Mouse (Mus musculus) gastrocnemius, postnatal 10 days (tissue): ENCODE measurements around the gene Slc25a22. TPM values are rescaled to one million over a fixed set of nuclear protein-coding genes. Genes with fewer than 3 reads are reported as not detected.

Experiments used
- DNase-seq: peaks from one replicate; pipeline ENCODE4 v3.0.0; 2021; ENCODE audit warnings: mixed read lengths
- total RNA-seq, 2 experiments: library from RNA; stranded (reverse); gene quantifications; 2 replicates each; pipeline ENCODE4 v1.2.3; 2021

Gene Slc25a22
- total RNA-seq, 2 experiments from 2014 or later = 14.5 to 25.7 TPM

DNA sequence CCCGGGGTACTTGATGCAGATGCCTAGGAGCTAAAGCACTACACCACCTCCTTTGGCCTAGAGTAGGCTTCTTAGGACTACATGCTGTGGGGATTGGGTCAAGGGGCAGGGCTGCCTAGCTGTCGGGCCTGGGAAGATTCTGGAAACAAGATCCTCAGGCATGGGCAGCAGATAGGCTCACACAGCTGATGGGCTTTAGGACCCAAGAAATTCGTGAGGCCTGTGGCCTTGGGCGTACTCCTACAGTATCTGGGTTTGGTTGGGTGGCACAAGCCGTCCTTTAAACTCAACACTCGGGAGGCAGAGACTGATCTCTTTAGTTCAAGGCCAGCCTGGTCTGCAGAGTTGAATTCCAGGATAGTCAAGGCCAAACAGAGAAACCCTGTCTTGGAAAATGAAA, 34.5 kb upstream of the Slc25a22 start:
- no peak for DNase-seq

DNA sequence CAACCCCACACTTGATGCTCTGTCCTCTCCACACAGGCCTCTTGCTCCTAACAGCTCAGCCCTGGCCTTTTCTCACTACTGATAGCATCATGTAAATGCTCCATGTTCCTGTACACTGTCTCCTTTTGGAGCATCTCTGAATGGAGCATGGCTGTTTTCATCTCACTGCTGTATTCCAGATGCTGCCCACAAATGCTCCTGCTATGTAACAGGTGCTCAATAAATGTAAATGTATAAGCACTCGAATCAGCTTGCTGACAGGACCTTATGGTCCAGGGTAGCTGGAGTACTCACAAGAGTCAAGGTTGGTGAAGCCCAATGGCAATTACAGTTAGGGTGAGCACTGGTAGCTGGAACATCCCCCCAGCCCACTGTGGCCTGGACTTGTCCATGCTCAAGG, 33.5 kb upstream of the Slc25a22 start:
- peak; percentile 2 for DNase-seq

DNA sequence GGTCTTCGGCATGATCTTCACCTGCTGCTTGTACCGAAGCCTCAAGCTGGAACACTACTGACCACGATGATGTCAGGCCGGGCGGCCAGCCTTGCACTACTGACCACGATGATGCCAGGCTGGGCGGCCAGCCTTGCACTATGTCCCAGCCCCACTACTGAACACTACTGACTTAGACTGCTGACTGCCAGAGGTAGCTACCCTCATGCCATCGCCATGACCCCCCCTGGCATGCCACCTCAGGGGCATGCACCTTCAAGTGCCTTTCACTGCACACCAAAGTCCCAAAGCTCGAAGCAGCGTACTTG, 32.9 kb upstream of the Slc25a22 start:
- DNase-seq = peak; percentile 5

DNA sequence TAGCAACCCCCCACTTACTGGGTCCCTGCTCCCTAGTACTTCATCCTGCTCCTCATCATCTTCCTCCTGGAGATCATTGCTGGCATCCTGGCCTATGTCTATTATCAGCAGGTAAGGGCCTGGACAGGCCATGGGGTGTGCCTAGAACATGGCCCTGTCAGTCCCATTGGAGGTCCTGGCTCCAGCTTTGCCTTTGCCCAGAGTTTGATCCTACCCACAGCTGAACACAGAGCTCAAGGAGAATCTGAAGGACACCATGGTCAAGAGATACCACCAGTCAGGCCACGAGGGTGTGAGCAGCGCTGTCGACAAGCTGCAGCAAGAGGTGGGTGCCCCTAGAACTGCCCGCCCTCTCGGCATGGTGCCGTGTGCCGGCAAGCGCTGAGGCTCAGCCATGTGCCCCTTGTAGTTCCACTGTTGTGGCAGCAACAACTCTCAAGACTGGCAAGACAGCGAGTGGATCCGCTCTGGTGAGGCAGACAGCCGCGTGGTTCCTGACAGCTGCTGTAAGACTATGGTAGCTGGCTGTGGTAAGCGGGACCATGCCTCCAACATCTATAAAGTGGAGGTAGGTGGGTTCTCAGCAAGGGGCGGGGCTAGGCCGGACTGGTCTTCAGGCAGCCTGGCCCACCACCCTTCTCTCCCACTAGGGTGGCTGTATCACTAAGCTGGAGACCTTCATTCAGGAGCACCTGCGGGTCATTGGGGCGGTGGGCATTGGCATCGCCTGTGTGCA, 32.4 kb upstream of the Slc25a22 start:
- no peak for DNase-seq

DNA sequence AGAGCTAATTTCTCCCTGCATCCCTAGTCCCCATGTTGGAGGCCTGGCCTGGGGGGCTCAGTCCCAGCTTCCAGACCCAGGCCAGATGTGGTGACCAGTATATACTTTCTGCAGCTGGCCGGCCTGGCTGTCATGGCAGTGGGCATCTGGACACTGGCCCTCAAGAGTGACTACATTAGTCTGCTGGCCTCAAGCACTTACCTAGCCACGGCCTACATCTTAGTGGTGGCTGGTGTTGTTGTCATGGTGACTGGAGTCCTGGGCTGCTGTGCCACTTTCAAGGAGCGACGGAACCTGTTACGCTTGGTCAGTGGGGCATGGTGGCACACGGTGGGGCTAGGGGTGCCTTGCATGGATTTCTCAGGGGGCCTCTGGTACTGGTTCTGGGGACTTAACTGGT, 31.7 kb upstream of the Slc25a22 start:
- no peak for DNase-seq

DNA sequence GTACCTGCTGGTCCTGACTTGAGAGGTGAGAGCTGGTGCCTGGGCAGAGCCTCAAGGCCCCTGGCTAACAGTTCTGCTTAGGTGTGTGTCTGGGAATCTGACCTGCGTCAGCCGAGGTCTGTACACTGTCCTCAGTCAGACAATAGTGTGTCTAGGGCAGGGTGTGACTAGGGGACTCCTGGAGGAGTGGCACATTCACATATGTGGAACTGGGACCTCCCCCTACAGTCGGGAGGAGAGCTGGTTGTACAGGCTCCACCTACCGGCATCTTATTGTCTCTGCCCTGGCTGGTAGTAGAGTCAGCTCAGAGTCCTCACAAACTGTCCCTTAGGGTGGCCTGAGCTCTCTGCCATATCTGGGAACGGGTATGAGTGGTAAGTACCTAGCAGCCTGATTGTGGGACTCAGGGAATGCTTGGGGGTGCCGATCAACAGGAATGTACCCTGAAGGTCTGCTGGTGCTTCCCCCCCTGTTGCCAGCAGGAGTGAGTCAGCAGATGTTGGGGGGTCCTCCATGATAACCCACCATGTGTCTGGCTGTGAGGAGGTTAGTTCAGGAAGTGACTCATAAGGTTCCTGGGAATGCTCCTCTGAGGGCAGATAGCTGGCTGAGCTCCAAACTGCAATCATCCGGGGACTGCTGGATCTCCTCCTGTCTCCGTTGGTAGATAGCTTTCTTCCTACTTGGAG, 31.0 kb upstream of the Slc25a22 start:
- DNase-seq = peak; percentile 56

DNA sequence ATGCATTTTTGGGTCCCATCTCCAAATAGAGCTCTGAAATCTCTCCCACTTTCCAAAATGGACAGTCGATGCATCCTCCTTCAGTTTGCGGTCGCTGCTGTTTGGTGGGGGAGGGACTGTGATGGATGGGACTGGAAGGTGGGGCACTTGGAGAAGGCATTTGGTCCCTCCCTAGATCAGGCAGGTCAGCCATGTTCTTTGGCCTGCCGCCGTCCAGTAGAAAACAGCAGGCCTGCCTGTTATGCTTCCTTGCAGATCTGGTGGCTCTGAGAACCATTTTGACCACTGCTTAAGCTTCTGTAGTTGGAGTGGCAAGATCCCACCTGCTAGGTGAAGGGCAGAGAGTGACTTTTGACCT, 30.5 kb upstream of the Slc25a22 start:
- DNase-seq = no peak

DNA sequence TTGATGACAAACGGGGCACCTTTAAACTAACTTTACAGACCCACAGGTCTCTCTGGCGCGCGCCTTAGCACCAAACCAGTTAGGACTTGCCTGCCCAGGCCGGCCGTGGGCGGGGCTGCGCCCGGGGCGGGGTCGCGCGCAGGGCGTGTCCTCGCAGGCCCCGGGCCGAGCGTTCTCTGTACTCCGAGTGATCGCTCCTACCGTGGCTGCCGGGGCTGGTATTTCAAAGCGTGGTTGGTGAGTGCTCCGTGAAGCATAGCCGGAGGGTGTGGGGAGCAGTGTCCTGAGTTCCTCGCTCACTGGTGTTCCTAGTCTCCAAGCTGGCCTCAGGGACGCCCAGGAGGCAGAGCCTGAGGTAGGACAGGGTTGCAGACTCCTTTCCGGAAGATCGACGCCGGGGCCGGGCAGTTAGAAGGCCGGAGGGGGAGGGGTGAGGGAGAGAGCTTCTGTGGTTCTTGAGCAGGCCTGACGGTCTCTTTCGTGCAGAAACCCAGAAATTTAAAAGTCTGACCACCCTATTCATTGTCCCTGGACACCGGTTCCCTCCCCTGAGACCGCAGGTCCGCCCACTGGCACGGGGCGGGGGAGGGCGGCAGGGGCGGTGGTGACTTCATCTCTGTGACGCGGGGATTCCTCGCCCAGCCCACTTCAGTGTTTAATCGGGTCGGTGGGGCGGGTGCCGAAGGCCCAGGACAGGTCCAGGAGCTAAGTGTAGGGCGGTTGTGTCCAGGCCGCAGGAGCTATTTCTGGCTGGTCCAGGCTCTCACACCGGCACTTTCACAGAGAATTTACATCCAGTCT, 29.7 kb upstream of the Slc25a22 start, which contains the start of gene Cd151:
Cd151 (plus strand) TSS at position 163 of the 801 bp plus-strand sequence.
- peak; percentile 88 for DNase-seq

DNA sequence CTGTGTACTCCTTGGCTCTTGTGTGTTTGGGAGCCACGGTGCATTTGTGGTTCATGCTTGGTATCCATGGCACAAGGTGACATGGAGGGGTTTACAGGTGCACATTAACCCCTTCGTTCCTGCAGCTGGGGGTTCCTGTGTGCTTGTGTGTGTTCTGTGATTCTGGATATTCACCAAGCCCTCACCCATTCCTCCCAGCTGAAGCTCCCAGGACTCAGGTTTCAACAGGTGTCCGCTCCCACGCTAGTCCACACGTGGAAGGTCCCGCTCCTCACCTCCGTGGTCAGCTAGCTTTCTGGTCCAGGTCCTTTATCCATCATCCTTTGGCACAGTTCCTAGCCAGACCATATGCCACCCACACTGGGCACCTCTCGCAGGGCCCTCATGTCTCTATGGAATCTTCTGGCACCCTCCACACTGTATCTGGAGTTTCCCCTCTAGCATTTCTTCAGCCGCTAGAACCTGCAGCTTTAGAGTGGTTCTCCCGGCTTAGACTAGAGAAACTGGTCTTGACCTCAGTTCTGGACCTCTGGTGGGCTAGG, 29.0 kb upstream of the Slc25a22 start:
- DNase-seq = no peak

DNA sequence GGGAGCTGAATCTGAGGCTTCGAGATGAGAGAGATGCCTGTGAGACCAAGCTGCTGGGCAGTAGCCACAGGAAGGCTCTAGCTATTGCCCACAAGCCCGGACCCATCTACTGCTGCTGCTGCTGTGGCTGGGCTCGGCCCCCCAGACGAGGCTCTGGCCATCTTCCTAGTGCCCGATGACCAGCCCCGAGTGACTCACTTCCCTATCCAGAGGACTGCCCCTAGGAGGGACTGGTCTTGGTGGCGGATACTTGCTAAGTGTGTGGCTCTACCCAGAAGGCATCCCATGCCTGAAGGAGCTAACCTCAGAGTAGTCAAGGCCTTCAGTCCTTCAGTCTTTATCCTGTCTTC, 28.3 kb upstream of the Slc25a22 start:
- peak; percentile 39 for DNase-seq

DNA sequence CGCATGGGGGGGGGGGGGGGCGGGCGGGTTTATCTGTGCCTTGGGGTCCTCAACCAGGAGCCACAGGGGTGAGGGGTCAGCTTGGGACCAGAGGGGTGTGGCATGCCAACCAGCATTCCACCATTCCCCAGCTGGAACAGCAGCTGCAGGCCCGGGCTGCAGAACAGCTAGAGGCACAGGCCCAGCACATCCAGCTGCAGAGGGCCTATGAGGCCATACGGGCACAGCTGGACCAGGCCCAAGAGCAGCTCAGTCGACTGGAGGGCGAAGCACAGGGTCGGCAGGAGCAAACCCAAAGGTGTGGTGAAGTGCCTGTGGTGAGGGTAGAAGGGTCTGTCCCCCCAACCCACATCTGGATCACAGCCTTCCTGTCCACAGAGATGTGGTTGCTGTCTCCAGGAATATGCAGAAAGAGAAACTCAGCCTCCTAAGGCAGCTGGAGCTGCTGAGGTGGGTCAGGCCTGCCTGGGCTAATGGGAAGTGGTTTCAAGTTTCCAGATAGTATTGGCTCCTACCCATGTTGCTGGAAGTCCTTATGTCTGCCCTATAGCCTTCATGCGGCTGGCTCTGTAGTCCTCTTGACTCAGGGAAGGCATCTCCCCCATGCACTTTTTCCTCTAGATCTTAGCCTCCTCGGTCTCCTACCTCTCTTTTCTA, 27.8 kb upstream of the Slc25a22 start:
- DNase-seq = peak; percentile 54

DNA sequence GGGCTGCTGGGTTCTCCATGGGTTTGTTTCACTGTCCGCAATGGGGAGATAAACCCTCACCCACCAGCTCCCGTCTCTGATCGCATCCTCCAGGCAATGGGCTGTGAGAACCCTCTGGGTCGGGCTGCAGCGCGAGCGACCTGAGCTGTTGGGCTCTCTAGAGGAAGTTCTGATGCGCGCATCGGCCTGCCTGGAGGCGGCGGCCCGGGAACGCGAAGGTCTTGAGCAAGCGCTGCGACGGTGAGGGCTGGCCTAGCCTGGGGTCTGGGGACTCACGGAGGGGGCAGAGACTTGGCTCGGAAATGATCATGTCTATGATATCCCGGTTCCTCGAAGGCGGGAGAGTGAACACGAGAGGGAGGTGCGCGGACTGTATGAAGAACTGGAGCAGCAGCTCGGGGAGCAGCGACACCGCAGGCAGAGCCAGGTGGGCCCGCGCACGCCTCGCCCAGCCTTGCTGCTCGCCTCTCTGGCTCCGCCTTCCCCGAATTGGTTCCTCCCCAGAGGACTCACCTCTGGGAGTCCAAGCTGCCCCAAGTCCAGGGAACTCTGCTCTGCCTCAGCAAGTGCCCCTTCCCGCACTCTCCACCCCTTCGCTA, 27.0 kb upstream of the Slc25a22 start:
- peak; percentile 27 for DNase-seq

DNA sequence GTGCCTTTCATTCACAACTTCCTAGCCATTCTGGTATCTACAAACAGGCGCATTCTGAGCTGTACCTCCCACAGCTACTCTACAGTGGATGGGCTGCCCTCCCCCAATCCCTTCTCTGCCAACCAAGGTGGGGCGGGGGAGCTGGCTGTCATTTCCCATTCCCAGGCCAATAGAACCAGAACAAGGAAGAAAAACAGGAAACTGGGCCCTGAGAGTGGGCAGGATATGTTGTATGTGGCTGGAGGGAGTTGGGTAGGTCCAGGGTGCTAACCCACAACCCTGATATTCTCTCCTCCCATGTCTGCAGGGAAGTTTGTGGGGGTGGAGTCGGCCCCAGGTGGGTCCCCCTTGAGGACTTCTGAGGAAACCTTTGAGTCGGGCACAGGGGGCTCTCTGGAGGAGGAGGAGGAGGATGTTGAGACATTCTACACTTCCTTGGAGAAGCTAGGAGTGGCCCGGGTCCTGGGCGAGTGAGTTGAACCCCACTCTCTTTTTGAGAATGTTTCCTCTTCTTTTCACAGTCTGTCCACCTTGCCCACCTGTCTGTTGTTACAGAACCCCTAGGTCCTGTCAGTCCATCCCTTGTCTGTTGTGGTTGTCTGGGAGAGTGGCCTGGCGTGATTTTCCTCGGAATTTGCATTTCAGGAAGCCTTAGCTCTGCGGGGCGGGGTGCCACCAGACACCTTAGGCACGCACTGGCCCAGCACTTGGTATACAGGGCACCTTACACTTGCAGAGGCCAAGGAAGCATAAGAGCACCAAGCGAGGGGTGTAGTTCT, 26.3 kb upstream of the Slc25a22 start:
- no peak for DNase-seq

DNA sequence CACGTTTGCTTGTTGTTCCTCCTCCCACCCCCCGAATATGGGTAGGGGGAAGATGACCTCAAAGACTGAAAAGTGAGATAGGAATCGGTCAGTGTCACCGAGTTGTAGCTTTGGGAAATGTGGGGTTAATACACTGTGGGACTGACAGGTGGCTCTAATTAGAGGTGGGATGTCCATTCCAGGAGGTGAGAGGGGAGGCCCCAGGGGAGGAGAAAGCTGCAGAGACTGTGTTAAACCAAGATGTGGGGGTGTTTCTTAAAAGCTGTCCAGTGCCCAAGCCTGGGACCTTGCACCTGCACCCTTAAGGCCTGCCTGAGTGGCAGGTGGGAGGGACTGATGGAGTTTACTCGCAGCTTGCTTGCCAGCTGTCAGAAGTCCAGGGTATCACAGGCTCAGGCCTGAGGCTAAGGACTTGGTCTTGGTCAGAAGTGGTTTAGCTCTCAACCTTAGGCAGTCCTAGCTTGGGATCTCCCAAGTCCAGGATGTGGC, 24.7 kb upstream of the Slc25a22 start:
- DNase-seq = peak; percentile 34

DNA sequence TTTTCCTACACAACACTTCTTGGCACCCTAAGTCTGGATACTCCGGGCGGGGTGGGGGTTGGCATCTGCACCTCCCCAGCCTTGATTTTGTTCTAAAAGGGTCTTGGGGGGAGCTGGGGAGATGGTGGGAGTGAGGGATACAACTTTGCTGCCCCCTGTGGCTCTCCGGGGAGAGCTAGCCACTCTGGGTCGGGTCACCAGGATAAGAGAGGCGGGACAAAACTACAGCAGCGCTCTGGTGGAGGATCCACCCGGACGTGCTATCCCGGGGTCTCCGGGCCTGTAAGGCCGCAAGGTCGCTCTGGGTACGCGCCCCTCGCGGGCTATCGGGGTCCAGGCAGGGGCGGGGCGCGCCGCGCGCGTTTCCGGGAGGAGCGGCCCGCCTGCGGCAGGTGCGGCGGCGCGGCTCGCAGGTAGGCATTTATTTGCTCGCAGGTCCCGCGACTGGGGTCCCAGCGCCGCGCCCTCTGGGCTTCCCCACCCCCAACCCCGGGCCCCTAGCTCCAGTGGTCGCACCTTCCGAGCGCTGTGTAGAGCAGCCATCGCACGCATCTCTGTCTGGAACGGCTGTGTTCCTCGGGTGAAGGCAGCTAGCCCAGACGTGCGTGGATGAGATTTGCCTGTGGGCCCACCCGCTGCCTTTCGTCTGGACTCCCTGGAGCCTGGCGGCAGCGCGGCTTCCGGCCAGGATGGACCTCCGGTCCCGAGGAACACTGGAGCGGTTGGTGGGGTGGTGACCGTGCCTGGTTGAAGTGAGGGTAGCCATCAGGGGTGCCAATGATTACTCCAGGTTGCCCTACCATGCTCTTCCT, 24.0 kb upstream of the Slc25a22 start:
- peak; percentile 43 for DNase-seq

DNA sequence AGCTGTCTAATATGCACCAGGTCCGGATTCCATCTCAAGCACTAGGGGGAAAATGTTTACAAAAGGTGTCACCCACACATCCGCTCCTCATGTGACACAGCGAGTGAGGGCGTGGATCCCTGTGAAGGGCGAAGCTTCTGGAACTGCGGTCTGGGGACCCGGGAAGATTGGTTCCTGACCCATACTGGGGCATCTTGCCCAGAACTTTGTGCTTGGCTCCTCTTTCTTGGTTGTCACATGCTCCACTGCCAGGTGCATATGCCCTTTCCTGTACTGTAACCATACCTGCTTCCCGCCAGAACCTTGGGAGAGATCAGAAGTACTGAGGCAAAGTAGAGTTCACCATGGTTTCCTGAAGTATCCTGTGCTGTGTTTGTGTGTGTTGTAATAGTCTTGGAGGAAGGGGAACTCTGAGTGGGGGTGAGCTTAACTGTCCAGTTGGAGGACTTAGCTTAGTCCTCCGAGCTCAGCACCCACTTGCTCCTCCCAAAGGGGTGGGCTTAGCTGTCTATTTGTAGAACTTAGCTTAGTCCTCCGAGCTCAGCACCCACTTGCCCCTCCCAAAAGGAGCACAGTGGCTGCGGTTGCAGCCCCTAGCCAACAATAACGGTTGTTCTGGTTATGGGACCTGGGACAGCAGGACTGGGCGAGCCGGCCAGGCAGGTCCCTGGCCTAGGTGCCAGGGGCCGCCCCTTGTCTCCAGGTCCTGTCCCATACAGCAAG, 22.9 kb upstream of the Slc25a22 start, which contains the start of gene Cracr2b:
Cracr2b (plus strand) TSS at position 704 of the 723 bp plus-strand sequence.
- peak; percentile 29 for DNase-seq

DNA sequence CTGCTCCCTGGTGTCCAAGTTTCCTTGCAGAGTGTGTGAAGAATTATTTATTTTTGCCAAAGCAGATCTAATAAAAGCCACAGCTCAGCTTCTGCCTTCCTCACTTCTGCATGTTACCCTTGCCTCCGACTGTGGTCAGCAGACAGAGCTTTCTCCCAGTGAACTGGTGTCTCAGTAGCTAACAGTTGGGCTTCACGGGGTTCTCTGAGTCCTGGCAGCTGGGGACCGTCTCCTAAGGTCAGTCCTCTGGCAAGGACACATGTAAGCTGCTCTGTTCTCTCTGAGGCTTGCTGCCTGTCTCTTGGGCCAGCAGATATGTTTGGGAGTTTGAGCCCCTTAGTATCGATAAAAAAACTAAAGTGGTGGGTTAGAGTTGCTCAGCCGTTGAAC, 22.3 kb upstream of the Slc25a22 start:
- no peak for DNase-seq

DNA sequence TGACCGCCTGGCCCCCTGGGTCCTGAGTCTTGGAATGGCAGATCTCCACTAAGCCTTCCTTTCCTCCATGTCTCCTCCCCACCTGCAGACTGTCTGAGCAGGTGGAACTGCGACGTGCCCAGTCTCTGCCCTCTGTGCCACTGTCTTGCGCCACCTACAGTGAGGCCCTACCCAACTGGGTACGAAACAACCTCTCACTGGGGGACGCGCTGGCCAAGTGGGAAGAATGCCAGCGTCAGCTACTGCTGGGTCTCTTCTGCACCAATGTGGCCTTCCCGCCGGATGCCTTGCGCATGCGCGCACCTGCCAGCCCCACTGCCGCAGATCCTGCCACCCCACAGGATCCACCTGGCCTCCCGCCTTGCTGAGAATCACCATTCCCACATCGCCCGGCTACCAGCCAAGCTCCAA, 21.6 kb upstream of the Slc25a22 start:
- DNase-seq = peak; percentile 27

DNA sequence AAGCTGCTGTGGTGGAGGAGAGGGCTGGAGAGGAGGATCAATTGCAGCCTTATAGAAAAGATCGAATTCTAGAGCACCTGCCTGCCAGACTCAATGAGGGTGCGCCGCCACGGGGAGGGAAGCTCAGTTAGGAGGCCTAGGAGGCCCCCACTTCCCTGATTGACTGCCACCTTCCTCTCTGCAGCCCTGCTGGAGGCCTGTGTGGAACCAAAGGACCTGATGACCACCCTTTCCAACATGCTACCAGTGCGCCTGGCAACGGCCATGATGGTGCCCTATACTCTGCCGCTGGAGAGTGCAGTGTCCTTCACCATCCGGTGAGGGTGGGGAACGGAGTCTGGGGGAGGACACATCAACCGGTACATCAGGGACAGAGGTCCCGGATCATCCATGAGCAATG, 21.0 kb upstream of the Slc25a22 start:
- no peak for DNase-seq
